Mouse (Mus musculus): ENCODE results near the gene Tada1. TPM values are rescaled to one million over a fixed set of nuclear protein-coding genes. Genes with fewer than 3 reads are reported as not detected.

The Tada1 gene
- 10 to 100 TPM; 13.9 to 15.6 TPM for total RNA-seq (2021)

DNA sequence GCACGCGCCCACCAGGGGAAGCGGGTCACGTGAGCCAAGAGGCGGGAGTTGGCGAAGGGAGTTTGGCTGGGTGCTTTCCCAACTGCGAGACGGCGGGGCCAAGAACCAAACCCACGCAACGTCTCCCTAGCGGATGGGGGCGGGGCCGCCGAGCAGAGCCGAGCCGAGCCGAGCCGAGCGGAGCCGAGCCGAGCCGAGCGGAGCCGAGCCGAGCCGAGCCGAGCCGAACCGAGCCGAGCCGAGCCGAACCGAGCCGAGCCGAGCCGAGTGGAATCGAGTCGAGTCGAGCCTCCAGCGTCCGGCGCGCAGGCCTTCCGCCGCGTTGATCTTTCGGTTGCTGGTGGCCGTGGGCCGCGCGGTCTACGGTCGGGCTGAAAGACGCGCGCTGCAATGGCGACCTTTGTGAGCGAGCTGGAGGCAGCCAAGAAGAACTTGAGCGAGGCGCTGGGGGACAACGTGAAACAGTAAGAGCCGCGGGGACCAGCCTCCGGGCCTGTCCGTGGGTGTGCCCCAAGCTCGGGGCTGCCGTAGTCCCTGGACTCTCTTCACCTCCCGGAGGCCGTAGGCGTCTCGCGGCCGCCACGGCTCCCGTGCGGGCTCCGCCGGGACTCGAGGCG is at the start of gene Tada1:
Tada1 (plus strand) TSS at position 85 of the 617 bp plus-strand sequence.
- DNase-seq = peak; percentile 95
- intact Hi-C loops (cut with DNase I) = loop anchor here (10.0 kb wide), 1 partner anchor 374 kb away; the partner anchor contains the start of gene Pou2f1

DNA sequence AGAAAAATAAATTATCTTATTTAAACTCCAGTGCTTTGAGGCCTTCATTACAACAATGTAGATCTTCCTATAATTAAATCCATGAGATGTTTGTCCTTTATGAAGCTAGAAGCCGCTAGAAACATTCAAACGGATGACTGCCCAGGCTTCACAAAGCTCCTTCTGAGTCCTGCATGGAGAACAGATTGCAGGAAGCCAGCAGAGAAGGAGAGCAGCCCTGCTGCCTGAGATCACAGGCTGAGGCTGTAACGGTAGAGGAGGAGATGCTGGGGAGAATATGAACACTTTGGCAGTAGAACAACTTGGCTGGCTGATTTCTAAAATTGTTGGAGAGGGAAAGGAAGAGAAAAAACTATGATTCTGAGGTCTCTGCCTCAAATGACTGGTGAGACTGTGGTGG is 48.1 kb upstream of the Tada1 start:
- intact Hi-C loops (cut with DNase I) = no loop called here
- DNase-seq = no peak

DNA sequence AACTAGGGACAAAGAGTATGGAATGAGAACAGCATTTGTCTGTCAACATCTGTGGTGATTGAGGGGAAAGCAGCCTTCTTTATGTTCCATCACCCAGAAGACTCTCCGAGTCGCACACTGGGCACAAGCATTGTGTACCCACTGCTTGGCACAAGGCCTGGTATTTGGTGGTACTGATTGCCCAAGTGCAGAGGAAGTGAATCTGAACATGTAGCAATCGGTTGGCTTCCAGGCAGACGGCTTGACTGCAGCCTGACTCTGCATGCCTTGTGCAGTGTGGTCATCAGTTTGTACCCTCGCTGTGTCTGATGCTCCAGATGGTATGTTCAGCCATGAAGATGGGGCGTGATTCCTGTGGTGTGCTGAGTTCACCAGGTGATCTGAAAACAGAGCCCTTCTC is 39.8 kb upstream of the Tada1 start:
- intact Hi-C loops (cut with DNase I) = no loop called here
- DNase-seq = peak; percentile 7 to 16

GRCm38 (mm10) chr1:166342060-166342459 is 36.8 kb upstream of the Tada1 start:
- intact Hi-C loops (cut with DNase I) = no loop called here
- no peak for DNase-seq

DNA sequence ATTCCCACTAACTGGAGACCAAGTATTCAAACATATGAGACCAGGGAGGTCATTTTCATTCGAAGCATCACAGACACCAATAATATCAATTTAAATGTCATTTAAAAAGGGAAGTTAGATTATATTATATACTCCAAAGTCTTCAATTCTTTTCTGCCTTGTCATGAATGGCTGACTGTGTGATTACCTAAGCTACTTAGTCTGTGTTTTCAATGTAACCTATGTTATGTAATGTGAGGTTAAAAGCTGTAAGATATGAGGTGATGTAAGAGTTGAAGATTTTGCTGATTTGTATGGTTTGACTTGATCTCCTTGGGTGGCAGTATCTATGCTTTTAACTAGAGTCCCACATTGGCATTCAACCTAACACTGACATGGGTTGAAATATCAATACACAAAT is 36.4 kb upstream of the Tada1 start:
- DNase-seq = no peak
- intact Hi-C loops (cut with DNase I) = no loop called here

DNA sequence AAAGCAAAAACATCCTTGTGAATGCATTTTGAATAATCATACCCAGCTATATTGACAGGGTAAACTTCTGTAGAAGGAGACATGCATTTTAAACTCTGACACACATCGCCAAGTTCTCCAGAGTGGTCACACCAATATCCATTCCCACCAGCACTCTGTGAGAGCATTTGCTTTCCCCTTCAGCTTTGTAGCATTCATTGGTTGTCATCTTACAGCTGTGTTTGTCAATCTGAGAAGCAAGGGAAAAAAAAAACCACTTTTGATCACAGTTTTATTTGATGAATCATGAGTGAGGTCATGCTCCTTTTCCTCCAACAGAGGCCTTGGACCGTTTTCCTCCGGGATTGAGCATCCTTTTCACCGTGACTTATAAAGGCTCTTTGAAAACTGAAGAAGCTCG is 35.3 kb upstream of the Tada1 start:
- intact Hi-C loops (cut with DNase I) = no loop called here
- no peak for DNase-seq

- no peak for DNase-seq
- intact Hi-C loops (cut with DNase I) = no loop called here
These were observed 34.4 kb upstream of the Tada1 start for GRCm38 (mm10) chr1:166344300-166345077.

- intact Hi-C loops (cut with DNase I) = no loop called here
- DNase-seq = no peak
These were observed 33.3 kb upstream of the Tada1 start for GRCm38 (mm10) chr1:166345602-166346001.

GRCm38 (mm10) chr1:166346906-166347305 is 32.0 kb upstream of the Tada1 start:
- DNase-seq = no peak
- intact Hi-C loops (cut with DNase I) = no loop called here

DNA sequence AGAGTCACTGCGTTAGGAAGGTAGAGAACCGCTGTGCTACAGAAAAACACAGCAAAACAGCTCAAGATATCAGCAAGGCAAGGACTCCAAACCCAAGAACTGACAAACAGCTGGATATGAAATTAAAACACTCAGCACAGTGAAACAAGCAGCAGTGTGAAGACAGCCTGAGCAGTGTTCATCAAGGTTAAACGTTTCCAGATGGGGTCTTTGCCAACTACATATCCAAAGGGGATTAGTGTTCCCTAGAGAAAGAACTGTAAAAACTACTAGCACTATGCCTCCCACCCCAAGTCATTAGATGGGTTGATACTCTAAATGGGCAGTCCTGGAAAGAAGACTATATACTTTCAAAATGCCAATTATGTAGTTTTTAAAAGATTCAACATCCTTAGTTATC is 29.6 kb upstream of the Tada1 start:
- DNase-seq = no peak
- intact Hi-C loops (cut with DNase I) = no loop called here

DNA sequence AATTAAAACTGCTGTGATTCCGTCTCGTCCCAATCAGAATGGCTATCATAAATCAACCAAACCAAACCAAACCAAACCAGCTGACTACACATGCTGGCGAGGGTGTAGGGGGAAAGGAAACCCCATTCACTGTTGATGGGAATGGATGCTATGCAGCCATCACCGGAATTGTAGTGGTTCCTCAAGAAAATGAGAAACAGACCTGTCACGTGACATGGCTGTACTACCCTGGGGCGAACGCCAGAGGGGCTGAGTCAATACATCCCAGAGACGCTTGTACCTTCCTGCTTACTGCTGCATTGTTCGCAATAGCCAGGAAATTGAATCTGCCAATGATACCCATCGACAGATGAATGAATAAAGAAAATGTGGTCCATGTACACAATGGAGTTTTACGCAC is 29.1 kb upstream of the Tada1 start:
- no peak for DNase-seq
- intact Hi-C loops (cut with DNase I) = no loop called here

DNA sequence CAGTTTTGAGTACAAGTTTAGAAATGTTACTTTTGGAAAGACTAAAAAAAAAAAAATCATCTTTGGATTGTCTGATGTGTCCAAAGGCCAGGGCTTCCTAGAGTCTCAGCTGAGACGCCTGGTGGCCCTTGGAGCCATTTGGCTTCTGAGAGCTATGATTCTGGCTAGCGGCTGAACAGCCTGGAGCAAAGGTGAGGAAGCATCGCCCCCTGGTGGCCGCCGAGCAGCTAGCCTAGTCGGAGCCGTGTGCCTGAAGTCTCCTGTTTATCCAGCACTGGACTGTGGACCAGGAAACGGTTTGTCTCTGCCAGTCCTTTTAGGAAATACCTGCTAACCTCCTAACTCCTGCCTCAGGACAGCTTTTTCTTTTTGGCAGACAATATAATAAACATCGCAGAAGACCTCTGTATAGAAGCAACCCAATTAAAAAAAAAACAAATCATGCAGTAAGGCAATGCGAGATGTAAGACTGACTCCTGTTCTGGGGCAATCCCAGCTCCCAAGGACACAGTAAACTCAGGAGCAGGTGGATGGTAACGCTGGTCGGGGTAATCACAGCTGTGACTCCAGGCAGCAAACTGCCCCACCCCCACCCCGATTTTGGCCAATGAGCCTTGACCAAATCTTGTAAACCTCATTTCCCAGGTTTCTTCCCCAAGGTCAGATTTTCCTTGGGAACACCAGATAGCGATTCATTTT is 18.6 kb upstream of the Tada1 start:
- intact Hi-C loops (cut with DNase I) = loop anchor here (1.0 to 10.0 kb wide), 2 partner anchors 200 to 586 kb away; no protein-coding TSS in a partner anchor
- DNase-seq = peak; percentile 86 to 94

GRCm38 (mm10) chr1:166360896-166361295 is 18.0 kb upstream of the Tada1 start:
- intact Hi-C loops (cut with DNase I) = loop anchor here (1.0 to 10.0 kb wide), 2 partner anchors 201 to 586 kb away; no protein-coding TSS in a partner anchor
- no peak for DNase-seq

GRCm38 (mm10) chr1:166361842-166362241 is 17.1 kb upstream of the Tada1 start:
- no peak for DNase-seq
- intact Hi-C loops (cut with DNase I) = loop anchor here (10.0 kb wide), 1 partner anchor 587 kb away; no protein-coding TSS in a partner anchor

DNA sequence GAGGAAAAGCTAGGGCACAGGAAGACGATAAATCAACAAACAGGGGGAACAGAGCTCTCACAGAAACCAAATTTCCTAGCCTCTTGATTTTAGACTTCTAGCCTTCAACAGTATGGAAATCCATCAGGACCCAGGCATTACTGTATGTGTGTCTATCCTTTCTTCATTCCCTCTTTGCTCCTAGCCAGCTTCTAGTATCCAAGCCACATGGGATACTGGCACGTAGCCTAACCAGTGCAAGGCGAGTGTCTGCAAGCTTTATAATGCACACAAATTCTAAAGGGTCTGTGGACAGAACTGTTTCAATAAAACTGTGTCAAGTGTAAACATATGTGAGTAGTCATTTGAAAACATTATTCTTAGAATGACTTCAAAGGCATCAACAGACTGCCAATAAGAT is 16.2 kb upstream of the Tada1 start:
- DNase-seq = no peak
- intact Hi-C loops (cut with DNase I) = loop anchor here (10.0 kb wide), 1 partner anchor 588 kb away; no protein-coding TSS in a partner anchor

DNA sequence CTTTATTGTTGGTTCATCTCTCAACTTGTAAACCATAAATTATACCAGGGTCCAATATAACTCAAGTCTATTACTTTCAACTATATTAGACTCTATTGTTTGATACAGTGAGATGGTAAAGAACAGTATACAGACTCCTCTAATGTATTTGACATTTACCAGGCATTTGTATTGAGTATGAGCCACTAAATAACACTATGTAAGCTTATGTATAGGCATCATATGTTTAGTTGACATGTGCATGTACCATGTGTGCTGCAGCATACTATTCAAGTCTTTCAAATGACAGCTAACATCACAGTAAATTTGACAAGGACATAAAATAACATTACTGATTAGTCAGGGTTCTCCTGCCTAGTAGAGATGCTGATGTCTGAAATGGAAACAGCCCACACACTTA is 15.8 kb upstream of the Tada1 start:
- no peak for DNase-seq
- intact Hi-C loops (cut with DNase I) = loop anchor here (10.0 kb wide), 1 partner anchor 588 kb away; no protein-coding TSS in a partner anchor

DNA sequence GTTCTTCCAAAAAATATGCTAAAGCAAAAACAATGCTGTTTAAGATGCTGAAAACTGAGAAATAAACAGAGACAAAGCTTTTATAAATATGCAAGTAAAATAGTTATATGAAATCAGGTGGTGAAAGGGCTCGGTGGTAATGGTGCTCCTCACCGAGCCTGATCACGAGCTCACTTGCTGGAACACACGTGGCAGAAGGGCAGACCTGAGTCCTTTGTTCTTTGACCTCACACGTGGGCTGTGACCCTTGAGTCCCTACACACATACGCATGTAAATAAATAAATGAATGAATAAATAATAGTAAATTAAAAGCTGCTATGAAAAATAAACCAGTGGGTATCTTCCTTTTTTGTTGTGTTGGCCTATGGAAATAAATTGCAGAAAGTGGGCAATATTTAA is 1.7 kb upstream of the Tada1 start:
- DNase-seq = no peak
- intact Hi-C loops (cut with DNase I) = loop anchor here (10.0 kb wide), 1 partner anchor 372 kb away; the partner anchor contains the start of gene Pou2f1

- intact Hi-C loops (cut with DNase I) = loop anchor here (10.0 kb wide), 1 partner anchor 374 kb away; the partner anchor contains the start of gene Pou2f1
- no peak for DNase-seq
These were observed 375 bp upstream of the Tada1 start for GRCm38 (mm10) chr1:166378431-166379012.

DNA sequence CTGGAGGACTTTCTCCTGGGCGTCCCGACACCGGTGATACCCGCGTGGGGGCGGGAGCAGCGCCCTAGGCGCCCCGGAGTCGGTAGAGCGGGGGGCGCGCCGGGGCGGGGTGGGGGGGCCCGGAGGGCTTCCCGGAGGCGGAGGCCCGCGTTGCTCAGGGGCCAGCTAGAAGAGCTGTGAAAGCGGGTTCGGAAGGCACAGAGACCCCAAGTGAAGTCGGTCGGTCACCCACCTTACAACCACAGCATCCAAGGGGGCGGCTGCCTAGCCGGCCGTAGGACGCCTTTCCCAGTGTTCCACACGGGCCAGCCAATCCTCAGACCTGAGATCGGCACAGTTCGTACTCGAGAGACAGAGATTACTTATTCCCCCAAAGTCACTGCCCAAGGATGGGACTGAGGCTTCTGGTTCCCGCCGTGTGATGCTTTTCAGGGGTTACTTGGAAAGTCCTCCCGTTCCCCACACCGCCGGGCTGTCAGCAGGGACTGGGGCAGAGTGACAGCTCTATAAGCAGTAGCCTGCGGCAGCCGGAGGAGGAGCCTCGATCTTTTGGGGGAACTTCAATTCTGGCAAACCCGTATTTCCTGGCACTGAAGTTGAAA is 834 bp downstream of the Tada1 start:
- peak; percentile 77 to 78 for DNase-seq
- intact Hi-C loops (cut with DNase I) = loop anchor here (10.0 kb wide), 1 partner anchor 375 kb away; the partner anchor contains the start of gene Pou2f1

DNA sequence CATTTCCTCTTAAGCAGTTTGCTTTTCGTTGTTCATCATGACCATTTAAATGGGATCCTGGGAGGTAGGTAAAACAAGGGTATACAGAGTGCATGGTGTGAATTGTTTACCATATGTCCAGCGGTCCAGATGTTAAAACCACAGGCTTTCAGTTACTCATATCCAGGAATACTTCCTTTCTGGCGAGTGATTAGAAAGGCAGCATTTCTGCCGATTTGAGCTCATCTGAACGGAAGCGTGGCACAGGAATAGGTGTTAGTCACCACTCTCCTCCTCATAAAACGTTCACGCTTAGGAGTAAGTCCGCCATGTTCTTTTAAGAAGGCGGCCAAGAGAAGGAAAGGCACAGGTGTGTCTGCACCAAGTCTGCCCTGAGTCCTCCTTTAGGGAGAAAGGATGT is 2.4 kb downstream of the Tada1 start:
- no peak for DNase-seq
- intact Hi-C loops (cut with DNase I) = no loop called here

All from heart, postnatal 10 days (tissue).